Mouse (Mus musculus) gastrocnemius, postnatal 14 days (tissue): ENCODE data around the gene Pkn1. TPM values are rescaled to one million over a fixed set of nuclear protein-coding genes. Genes with fewer than 3 reads are reported as not detected.
A peak's percentile ranks its signal among the peaks of the same experiment; 100 is the strongest.

Source experiments
- DNase-seq: peaks from one replicate; pipeline ENCODE4 v3.0.0; 2021; ENCODE audit warnings: mixed read lengths
- intact Hi-C: fragments of 180-260 bp; cut with DNase I; formaldehyde crosslinking; loops from one replicate; pipeline ENCODE4 v1.15.1; 2025; ENCODE audit warnings: low total_unique reads
- total RNA-seq, 2 experiments: library from RNA; stranded (reverse); gene quantifications; 2 replicates each; pipeline ENCODE4 v1.2.3; 2021

Gene Pkn1
- total RNA-seq, 2 experiments from 2014 or later = 52.5 to 52.6 TPM

GRCm38 (mm10) chr8:83725521-83726102 is 26.6 kb upstream of the Pkn1 start:
- intact Hi-C loops = loop anchor here (10.0 kb wide), 1 partner anchor 61 kb away; the partner anchor contains the start of gene Ptger1
- no peak for DNase-seq

GRCm38 (mm10) chr8:83724697-83725482 is 25.9 kb upstream of the Pkn1 start:
- intact Hi-C loops = loop anchor here (5.0 to 10.0 kb wide), 2 partner anchors 60 to 172 kb away; partner anchors contain the start of gene Ptger1
- DNase-seq = peak; percentile 83

- intact Hi-C loops = loop anchor here (5.0 to 10.0 kb wide), 2 partner anchors 59 to 174 kb away; partner anchors contain the start of gene Ptger1
- DNase-seq = no peak
Measured at GRCm38 (mm10) chr8:83723447-83724083, 24.6 kb upstream of the Pkn1 start.

- no peak for DNase-seq
- intact Hi-C loops = loop anchor here (5.0 to 10.0 kb wide), 2 partner anchors 58 to 175 kb away; partner anchors contain the start of gene Ptger1
Measured at GRCm38 (mm10) chr8:83722631-83723030, 23.7 kb upstream of the Pkn1 start.

- intact Hi-C loops = loop anchor here (5.0 to 10.0 kb wide), 2 partner anchors 57 to 176 kb away; partner anchors contain the start of gene Ptger1
- peak; percentile 57 for DNase-seq
Measured at GRCm38 (mm10) chr8:83721405-83722025, 22.5 kb upstream of the Pkn1 start.

GRCm38 (mm10) chr8:83719693-83720092 is 20.7 kb upstream of the Pkn1 start:
- intact Hi-C loops = loop anchor here (5.0 to 10.0 kb wide), 2 partner anchors 55 to 178 kb away; partner anchors contain the start of gene Ptger1

GRCm38 (mm10) chr8:83719048-83719447 is 20.1 kb upstream of the Pkn1 start:
- intact Hi-C loops = no loop called here
- DNase-seq = no peak

More at GRCm38 (mm10) chr8:83719693-83720092, 20.7 kb upstream of the Pkn1 start:
- DNase-seq = no peak

GRCm38 (mm10) chr8:83716563-83716962 is 17.6 kb upstream of the Pkn1 start:
- intact Hi-C loops = no loop called here
- no peak for DNase-seq

GRCm38 (mm10) chr8:83715771-83716170 is 16.8 kb upstream of the Pkn1 start:
- intact Hi-C loops = no loop called here
- DNase-seq = no peak

- intact Hi-C loops = no loop called here
- DNase-seq = peak; percentile 93
Measured at GRCm38 (mm10) chr8:83715031-83715690, 16.2 kb upstream of the Pkn1 start, which contains the start of gene Ddx39. Gene Ddx39 (plus strand): TSS chr8:83715177.

GRCm38 (mm10) chr8:83714676-83715030 is 15.7 kb upstream of the Pkn1 start:
- intact Hi-C loops = no loop called here
- DNase-seq = no peak

GRCm38 (mm10) chr8:83707554-83707953 is 8.6 kb upstream of the Pkn1 start:
- no peak for DNase-seq
- intact Hi-C loops = no loop called here

- intact Hi-C loops = no loop called here
Measured at GRCm38 (mm10) chr8:83706411-83706810, 7.4 kb upstream of the Pkn1 start.

GRCm38 (mm10) chr8:83703426-83703825 is 4.4 kb upstream of the Pkn1 start:
- intact Hi-C loops = no loop called here
- DNase-seq = no peak

More at GRCm38 (mm10) chr8:83706411-83706810, 7.4 kb upstream of the Pkn1 start:
- no peak for DNase-seq

- intact Hi-C loops = no loop called here
- no peak for DNase-seq
Measured at GRCm38 (mm10) chr8:83700423-83701085, 1.6 kb upstream of the Pkn1 start.

GRCm38 (mm10) chr8:83699566-83699965 is 587 bp upstream of the Pkn1 start:
- DNase-seq = no peak
- intact Hi-C loops = no loop called here

- DNase-seq = peak; percentile 32
- intact Hi-C loops = no loop called here
Measured at GRCm38 (mm10) chr8:83698291-83698660, 703 bp downstream of the Pkn1 start.

GRCm38 (mm10) chr8:83697374-83698220 is 1.4 kb downstream of the Pkn1 start:
- intact Hi-C loops = no loop called here
- DNase-seq = peak; percentile 62
